Mouse (Mus musculus) myocyte (in vitro differentiated cells): Measurements from ENCODE around the gene Akain1. TPM values are rescaled to one million over a fixed set of nuclear protein-coding genes. Genes with fewer than 3 reads are reported as not detected.

Experiments used
- H3K27me3 ChIP-seq: one replicate; pipeline ENCODE4 v1.6.1; 2011; ENCODE audit not compliant: control insufficient read depth, insufficient read depth, insufficient read length
- H3K36me3 ChIP-seq: one replicate; pipeline ENCODE4 v1.6.1; 2011; ENCODE audit not compliant: control insufficient read depth, insufficient read depth
- H3K4me2 ChIP-seq: one replicate; pipeline ENCODE4 v1.6.1; 2011; ENCODE audit warnings: low read depth, control low read depth
- H3K4me3 ChIP-seq: one replicate; pipeline ENCODE4 v1.5.1; 2011; ENCODE audit warnings: mild to moderate bottlenecking, control low read depth, moderate library complexity
- H3K79me2 ChIP-seq: one replicate; pipeline ENCODE4 v1.6.1; 2011; ENCODE audit not compliant: control insufficient read depth, insufficient read depth
- H3ac ChIP-seq: one replicate; pipeline ENCODE4 v1.6.1; 2011; ENCODE audit not compliant: control insufficient read depth, insufficient read length
- CEBPB ChIP-seq: IDR thresholded peaks from 2 replicates; pipeline ENCODE4 v1.6.1; 2011; ENCODE audit warnings: mild to moderate bottlenecking, moderate library complexity; ENCODE audit not compliant: poor library complexity, insufficient read depth, severe bottlenecking
- E2F4 ChIP-seq: IDR thresholded peaks from one replicate; pipeline ENCODE4 v1.6.1; 2011; ENCODE audit warnings: mild to moderate bottlenecking, control low read depth, moderate library complexity; ENCODE audit not compliant: insufficient read depth
- MAX ChIP-seq: IDR thresholded peaks from one replicate; pipeline ENCODE4 v1.6.1; 2011; ENCODE audit warnings: low read depth, mild to moderate bottlenecking, control low read depth
- MYOD1 ChIP-seq, 3 experiments: IDR thresholded peaks; one replicate each; pipeline ENCODE4 v1.6.1; 2011; ENCODE audit warnings: control low read depth in 2 of 3, low read depth in 2 of 3, mild to moderate bottlenecking in 2 of 3, moderate library complexity in 1 of 3; ENCODE audit not compliant: insufficient read length in 2 of 3, control insufficient read depth in 1 of 3
- MYOG ChIP-seq, 3 experiments: IDR thresholded peaks; one replicate each; pipeline ENCODE4 v1.6.1; 2011; ENCODE audit warnings: control low read depth in 2 of 3, low read depth in 2 of 3, mild to moderate bottlenecking in 2 of 3; ENCODE audit not compliant: insufficient read length in 2 of 3, control insufficient read depth in 1 of 3, insufficient read depth in 1 of 3
- POLR2A ChIP-seq: IDR thresholded peaks from one replicate; pipeline ENCODE4 v1.6.1; 2011; ENCODE audit warnings: low read depth, mild to moderate bottlenecking, control low read depth, moderate library complexity; ENCODE audit not compliant: insufficient read length
- POLR2AphosphoS2 ChIP-seq: IDR thresholded peaks from one replicate; pipeline ENCODE4 v1.6.1; 2011; ENCODE audit warnings: low read depth, control low read depth; ENCODE audit not compliant: insufficient read length
- REST ChIP-seq: IDR thresholded peaks from one replicate; pipeline ENCODE4 v1.6.1; 2011; ENCODE audit warnings: mild to moderate bottlenecking, control low read depth, moderate library complexity; ENCODE audit not compliant: insufficient read depth, insufficient read length
- SRF ChIP-seq: IDR thresholded peaks from one replicate; pipeline ENCODE4 v1.6.1; 2011; ENCODE audit warnings: low read depth; ENCODE audit not compliant: control insufficient read depth, insufficient read length
- TCF12 ChIP-seq: IDR thresholded peaks from one replicate; pipeline ENCODE4 v1.6.1; 2011; ENCODE audit warnings: mild to moderate bottlenecking, control low read depth; ENCODE audit not compliant: poor library complexity, insufficient read depth, severe bottlenecking
- TCF3 ChIP-seq: IDR thresholded peaks from one replicate; pipeline ENCODE4 v1.6.1; 2011; ENCODE audit warnings: low read depth, control low read depth; ENCODE audit not compliant: insufficient read length
- USF1 ChIP-seq: IDR thresholded peaks from one replicate; pipeline ENCODE4 v1.6.1; 2011; ENCODE audit warnings: low read depth, mild to moderate bottlenecking, control low read depth, moderate library complexity
- polyA plus RNA-seq: library from polyadenylated mRNA; unstranded; fragments of >200 nt; fragmentation: generic; extraction: Trizol; gene quantifications from one replicate; pipeline ENCODE4 v1.2.1, GENCODE M21; 2012; ENCODE audit warnings: missing spikeins

Akain1 gene
- polyA plus RNA-seq, 1 experiment, result not detected

GRCm38 (mm10) chr17:69479261-69479660 lies 40.1 kb downstream of the Akain1 start:
- TF ChIP-seq POLR2A, result no peak
- TF ChIP-seq TCF3, result no peak
- TF ChIP-seq E2F4, result no peak
- no peak for TF ChIP-seq REST
- no peak for TF ChIP-seq MYOD1 (IDR thresholded peaks at IDR 0.05; ENCODE audit: control insufficient read depth in 1 of 3, insufficient read length in 2 of 3, low read depth in 2 of 3)
- TF ChIP-seq USF1, result no peak
- no peak for TF ChIP-seq MAX
- no peak for TF ChIP-seq MYOG (IDR thresholded peaks at IDR 0.05; ENCODE audit: control insufficient read depth in 1 of 3, insufficient read depth in 1 of 3, insufficient read length in 2 of 3, low read depth in 2 of 3)
- no peak for TF ChIP-seq TCF12
- TF ChIP-seq SRF, result no peak
- TF ChIP-seq POLR2AphosphoS2, result no peak
- no peak for TF ChIP-seq CEBPB
- no peak overlapping the region for H3K4me2 ChIP-seq
- no peaks in the 10 kb centered on the region for H3K36me3 ChIP-seq
- H3K79me2 ChIP-seq, result no peaks in the 10 kb centered on the region
- H3ac ChIP-seq, result no peak overlapping the region
- no peaks in the 10 kb centered on the region for H3K27me3 ChIP-seq
- H3K4me3 ChIP-seq, result no peak overlapping the region

DNA sequence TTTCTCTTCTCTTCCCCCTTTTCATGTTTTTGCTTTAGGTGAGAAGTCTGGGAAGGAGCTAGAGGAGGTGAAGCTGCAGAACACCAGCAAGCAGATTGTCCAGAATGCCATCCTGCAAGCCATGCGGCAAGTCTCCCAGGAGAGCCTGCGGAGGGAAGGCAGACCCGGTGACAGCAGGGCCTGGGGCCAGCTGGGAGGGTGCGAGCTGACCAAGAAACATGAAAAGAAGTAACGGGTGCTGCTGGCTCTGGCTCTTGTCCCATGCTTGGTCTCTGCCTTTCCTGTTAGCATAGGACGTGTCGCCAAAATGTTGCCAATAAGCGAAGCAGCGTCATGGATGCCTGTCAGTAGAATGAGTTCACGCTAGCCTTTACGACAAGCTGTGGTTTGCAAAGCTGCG lies 48.0 kb downstream of the Akain1 start:
- Histone ChIP-seq H3K4me3 (no peak overlapping the region), H3K36me3 (no peaks in the 10 kb centered on the region), H3K27me3 (no peaks in the 10 kb centered on the region), H3K4me2 (no peak overlapping the region), H3K79me2 (no peaks in the 10 kb centered on the region), H3ac (no peak overlapping the region)
- TF ChIP-seq TCF12 (no peak), MYOD1 (IDR thresholded peaks at IDR 0.05; ENCODE audit: control insufficient read depth in 1 of 3, insufficient read length in 2 of 3, low read depth in 2 of 3) (no peak), POLR2AphosphoS2 (no peak), REST (no peak), MYOG (IDR thresholded peaks at IDR 0.05; ENCODE audit: control insufficient read depth in 1 of 3, insufficient read depth in 1 of 3, insufficient read length in 2 of 3, low read depth in 2 of 3) (no peak), POLR2A (no peak), USF1 (no peak), MAX (no peak), E2F4 (no peak), CEBPB (no peak), SRF (no peak), TCF3 (no peak)

GRCm38 (mm10) chr17:69487884-69488283 lies 48.8 kb downstream of the Akain1 start:
- no peaks in the 10 kb centered on the region for H3K27me3 ChIP-seq
- no peak overlapping the region for H3K4me3 ChIP-seq
- TF ChIP-seq CEBPB (no peak), SRF (no peak)
- H3ac ChIP-seq, result no peak overlapping the region
- H3K4me2 ChIP-seq, result no peak overlapping the region
- H3K79me2 ChIP-seq, result no peaks in the 10 kb centered on the region
- no peaks in the 10 kb centered on the region for H3K36me3 ChIP-seq

- Histone ChIP-seq H3K36me3 (no peaks in the 10 kb centered on the region), H3K4me3 (no peak overlapping the region), H3ac (no peak overlapping the region), H3K4me2 (no peak overlapping the region), H3K27me3 (no peaks in the 10 kb centered on the region), H3K79me2 (no peaks in the 10 kb centered on the region)
- TF ChIP-seq MYOD1 (IDR thresholded peaks at IDR 0.05; ENCODE audit: control insufficient read depth in 1 of 3, insufficient read length in 2 of 3, low read depth in 2 of 3), result no peak
- TF ChIP-seq MYOG (IDR thresholded peaks at IDR 0.05; ENCODE audit: control insufficient read depth in 1 of 3, insufficient read depth in 1 of 3, insufficient read length in 2 of 3, low read depth in 2 of 3), result no peak
- no peak for TF ChIP-seq E2F4
- no peak for TF ChIP-seq USF1
- no peak for TF ChIP-seq MAX
- TF ChIP-seq SRF, result no peak
These were observed 49.7 kb downstream of the Akain1 start for GRCm38 (mm10) chr17:69488826-69489225.

DNA sequence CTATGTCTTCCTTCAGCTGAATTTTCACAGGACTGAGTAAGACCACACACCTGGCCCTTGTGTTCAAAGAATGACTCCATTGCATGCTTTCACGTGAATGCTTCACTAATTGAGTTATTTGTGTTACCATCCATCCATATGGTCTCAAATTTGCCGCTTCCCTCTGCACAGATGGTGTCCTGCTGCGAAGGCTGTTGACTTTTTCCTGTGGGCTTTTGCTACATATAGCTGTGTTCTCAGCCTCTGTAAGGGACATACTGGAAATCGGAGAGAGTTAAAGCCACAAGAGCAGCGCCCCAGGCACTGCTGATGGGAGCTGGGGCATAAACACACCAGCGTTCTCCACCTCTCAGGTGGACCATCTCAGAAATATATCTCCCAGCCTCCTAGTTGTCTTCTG lies 53.2 kb downstream of the Akain1 start:
- TF ChIP-seq MYOD1 (IDR thresholded peaks at IDR 0.05; ENCODE audit: control insufficient read depth in 1 of 3, insufficient read length in 2 of 3, low read depth in 2 of 3) (no peak), MAX (no peak), TCF12 (no peak), SRF (no peak), REST (no peak), POLR2AphosphoS2 (no peak), TCF3 (no peak), POLR2A (no peak), MYOG (IDR thresholded peaks at IDR 0.05; ENCODE audit: control insufficient read depth in 1 of 3, insufficient read depth in 1 of 3, insufficient read length in 2 of 3, low read depth in 2 of 3) (no peak), E2F4 (no peak), USF1 (no peak), CEBPB (no peak)
- H3K4me2 ChIP-seq, result no peak overlapping the region
- H3K27me3 ChIP-seq, result no peaks in the 10 kb centered on the region
- H3ac ChIP-seq, result no peak overlapping the region
- no peaks in the 10 kb centered on the region for H3K36me3 ChIP-seq
- no peak overlapping the region for H3K4me3 ChIP-seq
- H3K79me2 ChIP-seq, result no peaks in the 10 kb centered on the region
